Mouse (Mus musculus): ENCODE results near the gene Chd9.

The Chd9 gene

DNA sequence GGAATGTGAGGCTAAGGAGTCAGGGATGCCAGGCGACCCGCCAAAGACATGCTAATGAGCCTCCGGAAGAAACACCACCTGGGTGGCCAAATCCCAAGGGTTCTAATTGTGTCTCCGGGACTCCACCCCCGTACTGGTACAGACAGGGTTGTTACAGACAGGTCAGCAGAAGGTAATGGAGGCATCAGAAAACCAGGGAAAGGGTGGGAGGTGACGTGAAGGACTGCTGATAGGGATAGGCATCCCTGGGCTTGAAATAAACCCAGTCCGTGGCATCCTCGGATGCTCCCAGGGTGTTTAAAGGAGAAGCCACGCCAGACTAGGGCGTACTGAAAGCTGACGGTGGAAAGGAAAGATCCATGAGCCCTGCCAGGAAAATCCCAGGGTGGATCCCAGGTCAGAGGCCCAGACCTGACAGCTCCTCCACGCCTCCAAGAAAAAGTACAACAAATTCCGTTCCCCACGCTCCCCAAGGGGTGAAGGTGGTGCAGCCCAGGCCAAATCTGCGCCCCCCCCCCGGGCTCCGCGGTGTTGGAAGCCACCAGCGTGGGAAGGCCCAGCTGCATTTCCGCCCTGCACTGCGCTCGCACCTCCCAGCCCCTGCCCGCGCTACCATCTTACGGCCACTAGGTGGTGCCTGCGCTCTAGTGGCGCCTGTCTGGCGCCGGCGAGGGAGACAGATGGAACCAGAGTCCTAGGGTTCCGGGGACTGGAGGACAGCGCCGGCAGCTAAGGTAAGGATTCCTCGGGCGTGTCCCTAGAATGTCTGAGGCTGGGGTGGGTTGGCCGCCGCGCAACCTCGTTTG, at the start of gene Chd9:
Gene Chd9 (plus strand): TSS at position 172 of the 806 bp plus-strand sequence.
- DNase-seq = peak; percentile 97

DNA sequence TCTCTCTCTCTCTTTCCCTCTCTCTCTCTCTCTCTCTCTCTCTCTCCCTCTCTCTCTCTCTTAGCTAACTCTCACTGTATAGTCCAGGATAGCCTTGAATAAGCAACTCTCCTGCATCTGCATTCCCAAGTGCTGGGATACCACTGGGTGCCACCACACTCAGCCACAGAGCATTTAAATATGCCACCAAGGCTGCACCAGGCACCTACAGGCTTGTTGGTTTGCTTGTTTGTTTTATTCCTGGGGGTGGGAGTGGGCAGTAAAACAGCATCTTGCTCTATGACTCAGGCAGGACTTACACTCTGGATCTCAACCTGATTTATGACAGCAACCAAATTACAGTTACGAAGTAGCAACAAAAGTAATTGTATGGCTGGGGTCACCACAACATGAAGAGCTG, 36.5 kb upstream of the Chd9 start:
- no peak for DNase-seq

DNA sequence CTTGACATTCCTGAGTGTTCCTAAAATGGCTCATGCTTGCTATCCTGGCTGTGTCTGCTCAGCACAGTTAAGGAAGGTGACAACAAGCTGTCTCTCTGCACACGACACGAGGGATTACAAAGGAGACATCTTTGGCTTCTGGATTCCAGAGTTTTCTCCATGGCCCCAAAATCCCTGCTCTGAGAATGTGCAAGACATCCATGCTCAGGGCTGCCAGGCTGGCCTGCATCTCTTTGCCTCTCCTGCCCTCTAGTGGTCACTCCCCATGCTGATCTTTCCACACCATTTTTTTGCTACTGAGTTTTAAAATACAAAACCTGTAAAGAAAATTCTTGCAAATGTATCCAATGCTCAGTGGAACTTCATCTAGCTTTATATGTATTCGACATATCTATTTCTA, 34.4 kb upstream of the Chd9 start:
- DNase-seq = peak; percentile 68

DNA sequence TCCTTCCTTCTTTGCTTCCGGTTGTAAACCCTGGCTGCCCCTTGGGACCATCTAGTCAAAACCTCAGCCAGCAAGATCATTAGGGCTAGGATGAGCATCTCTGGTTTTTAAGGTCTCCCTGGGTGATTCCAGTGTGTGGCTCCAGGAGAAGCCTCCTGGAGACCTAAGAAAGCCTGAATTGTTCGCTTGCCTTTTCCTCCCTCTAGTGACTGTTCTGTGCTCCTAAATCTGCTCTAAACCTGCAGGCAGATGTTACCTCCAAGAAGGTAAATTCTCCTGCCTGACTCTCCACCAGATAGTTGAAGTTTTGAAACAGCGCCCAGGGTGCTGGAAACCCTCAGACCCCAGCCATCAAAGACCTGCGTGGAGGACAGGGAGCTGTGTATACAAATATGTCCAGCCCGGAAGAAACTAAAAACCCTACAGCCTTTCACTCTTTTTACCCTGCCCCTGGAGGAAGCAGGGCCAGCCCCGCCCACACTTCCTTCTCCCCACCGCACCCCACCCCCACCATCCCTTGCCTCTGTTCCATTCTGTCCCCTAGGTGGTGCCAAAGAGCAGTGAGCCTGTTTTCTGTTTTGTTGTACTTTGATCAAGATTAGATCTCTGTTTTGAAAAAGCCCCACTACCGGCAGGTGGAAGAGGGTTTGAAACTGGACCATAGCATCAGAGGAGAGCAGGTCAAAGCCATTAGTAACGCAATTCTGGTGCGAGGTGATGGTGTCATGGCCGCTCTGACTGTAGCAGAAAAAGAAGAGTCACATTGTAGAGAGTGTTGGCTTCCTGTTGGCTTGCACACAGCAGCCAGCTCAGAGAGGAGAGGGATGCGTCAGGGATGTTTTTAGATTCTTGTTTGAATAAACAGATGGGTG, 32.9 kb upstream of the Chd9 start:
- peak; percentile 31 for DNase-seq

DNA sequence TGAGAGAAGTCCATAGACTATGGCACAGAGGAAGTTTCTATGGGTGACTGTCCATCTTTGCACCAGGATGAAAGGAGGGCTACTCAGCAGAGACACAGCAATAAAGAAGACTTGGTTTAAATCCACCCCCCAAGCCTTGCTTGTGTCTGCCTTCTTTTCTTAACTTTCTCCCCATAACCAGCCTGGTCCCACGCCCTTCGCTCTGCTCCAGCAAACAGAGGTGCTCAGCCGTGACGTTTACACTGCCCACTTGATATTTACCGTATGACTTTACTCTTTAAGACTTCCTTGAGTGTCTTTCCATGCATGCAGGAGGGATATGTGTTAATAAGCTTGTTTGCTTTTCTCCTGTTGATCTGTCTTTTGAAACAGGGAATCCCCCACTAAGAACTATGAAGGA, 28.7 kb upstream of the Chd9 start:
- DNase-seq = no peak

DNA sequence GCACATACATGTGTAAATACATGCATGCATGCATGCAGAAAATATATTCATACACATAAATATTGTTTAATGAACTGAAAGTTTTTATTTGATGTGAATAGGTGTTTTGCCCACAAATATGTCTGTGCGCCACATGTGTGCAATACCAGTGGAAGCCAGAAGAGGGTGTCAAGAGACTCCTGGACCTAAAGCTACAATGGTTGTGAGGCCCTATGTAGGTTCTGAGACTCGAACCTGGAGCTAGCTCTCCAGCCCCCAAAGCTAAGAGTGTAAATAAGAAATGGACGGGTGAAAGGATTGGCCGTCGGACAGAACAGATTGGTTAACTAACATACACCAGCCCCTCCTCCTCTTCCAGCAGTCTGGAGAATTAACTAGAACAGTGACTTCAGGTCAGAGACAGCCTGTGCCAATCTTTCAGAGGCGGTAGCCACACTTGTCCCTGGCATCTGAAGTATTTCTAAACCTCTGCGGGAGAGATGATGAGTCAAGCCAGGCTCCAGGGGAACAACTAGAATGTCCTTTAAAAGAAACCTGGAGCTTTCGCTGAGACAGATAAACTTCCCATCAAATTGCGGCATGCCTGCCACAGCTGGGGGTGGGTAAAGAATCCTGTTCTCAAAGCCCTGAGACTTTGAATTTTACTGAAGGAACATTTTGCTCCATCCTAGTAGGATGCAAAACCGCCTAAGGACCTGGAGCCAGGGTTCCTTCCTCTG, 14.4 kb upstream of the Chd9 start:
- no peak for DNase-seq

DNA sequence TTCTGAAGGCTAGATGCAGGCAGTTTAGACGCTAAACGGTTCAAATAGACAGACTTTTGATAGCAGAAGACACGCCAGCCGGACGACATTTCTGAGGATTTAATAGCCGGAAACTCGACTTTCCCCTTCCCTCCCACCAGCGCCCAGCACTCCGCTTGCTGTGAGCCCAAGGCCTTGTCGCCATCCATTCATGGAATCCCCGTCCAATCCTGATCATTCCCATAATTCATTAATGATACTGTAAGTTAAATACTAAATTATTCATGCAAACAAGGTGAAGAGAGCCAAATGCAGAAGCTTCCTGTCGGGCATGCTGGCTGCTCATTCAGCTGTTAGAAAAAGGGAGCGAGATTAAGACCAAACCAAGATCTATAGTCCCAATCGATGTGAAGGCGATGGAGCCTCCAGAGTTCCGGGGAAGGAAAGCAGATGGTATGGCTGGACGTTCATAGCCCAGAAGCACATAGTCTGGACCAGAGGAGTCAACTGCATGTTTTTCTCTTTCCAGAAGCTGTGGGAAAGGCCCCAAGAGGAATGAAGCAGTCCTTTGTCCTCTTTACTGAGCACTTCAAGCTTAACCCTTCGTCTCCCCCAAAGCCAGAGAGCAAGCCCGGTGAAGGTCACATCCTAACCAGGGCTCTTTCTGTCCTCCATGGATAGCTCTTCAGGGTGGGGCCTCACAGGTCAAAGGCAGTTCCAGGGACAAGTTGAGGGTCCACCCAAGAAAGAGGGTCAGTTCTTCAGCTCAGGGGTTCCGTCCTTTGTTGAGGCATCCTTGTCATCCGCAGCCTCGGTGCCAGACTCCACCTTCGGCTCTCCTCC, 11.9 kb upstream of the Chd9 start:
- no peak for DNase-seq

DNA sequence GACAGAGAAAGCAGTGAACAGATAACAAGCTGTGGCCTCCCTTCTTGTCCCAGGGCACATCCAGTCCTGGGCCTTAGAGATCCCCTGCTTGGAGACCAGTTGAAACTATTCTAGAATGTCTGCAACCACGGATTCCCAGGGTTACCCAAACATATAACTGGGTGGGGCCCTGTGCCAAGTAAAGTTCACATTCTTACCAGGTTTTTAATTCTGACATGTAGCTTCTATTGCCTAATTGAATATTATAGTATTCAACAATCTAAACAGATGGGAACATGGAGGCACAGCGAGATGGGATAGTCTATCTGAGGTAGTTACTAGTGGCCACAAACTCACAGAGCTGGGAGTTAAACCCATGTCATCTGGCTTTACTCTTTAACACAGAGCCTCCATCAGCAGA, 10.9 kb upstream of the Chd9 start, which contains the start of gene Gm19935:
Gene Gm19935 (minus strand): TSS at position 101 of the 400 bp plus-strand sequence.
- no peak for DNase-seq

DNA sequence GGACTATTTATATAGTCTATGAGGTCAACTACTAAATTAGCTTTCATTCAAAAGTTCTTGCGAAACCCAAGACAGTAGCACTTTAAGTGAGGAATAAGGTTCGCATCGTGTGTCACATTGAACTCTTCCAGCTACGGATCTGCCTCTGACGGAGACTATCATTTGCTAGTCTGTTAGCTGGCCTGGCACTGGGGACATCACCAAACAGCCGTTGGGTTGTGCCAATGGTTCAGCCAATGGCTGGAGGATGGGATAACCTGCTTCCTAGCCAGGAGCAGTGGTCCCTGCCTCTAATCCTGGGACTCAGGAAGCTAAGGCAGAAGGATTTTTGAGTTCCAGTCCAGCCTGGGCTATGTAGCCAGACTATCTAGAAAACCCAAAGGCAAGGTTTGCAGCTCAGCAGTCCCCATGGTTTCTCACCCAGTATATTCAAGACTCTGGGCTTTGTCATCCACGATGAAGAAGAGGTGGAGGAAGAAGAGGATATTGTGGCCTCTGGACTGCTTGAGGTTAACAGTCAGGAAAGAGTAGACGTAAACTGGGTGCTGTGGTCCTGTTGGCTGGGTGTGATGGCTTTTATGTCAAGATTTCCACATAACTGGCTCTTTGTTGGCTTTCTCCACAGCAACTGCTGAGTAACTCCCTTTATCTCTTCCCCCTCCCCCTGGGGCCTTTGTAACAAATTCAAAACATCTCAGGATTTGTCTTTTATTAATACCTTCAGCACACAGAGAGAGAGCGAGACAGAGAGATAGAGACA, 8.4 kb upstream of the Chd9 start:
- DNase-seq = no peak

DNA sequence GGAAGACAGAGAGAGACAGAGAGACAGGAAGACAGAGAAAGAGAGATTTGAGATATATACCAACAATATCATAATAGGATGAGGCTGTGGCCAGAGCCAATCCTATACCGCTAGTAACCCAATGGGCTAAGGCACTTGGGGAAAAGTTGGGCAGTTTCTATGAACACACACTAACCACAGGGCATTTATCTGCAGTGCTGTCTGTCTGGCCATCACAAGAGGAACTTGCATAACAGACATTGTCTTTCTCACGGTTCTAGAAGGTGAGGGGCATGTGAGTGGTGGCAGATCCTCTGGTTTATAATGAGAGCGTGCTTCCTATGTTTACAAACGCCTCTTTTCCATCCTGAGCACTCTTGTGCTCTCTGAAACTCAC, 7.8 kb upstream of the Chd9 start:
- no peak for DNase-seq

DNA sequence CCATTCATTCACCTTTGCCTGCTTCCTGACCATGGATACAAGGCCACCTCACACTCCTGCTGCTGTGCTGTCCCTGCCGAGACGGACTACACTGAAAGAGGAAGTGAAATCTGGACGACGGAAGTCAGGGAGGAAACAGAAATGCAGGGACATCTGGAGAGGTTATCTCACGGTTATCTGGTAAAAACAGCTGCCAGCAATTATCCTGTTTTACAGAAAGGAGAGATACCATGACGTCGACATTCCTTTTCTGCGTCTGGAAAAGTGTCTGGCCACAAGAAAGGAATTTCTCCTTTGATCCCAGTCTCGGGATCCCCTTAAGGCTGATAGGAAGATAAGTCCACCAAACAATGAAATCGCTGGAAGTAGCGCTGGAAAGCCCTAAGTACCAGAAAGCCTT, 5.7 kb upstream of the Chd9 start:
- no peak for DNase-seq

DNA sequence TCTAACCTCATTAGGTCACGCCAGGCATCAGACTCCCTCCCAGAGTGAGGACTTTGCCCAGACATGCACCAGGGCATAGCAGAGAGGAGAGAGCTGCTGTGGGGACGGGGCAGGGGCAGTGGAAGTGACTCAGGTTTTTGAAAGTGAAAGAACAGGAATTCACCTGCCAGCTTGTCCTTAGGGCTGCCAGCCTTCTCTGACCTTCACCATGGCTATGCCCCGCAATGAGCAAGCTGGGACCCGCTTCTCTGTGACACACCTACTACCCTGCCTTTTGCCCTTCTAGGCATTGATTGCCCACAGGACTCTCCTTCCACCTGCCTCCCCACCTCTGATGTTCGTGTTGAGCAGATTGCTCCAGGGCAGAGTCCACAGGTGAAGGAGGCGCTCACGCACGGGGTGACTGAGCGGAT, 2.7 kb upstream of the Chd9 start:
- no peak for DNase-seq

DNA sequence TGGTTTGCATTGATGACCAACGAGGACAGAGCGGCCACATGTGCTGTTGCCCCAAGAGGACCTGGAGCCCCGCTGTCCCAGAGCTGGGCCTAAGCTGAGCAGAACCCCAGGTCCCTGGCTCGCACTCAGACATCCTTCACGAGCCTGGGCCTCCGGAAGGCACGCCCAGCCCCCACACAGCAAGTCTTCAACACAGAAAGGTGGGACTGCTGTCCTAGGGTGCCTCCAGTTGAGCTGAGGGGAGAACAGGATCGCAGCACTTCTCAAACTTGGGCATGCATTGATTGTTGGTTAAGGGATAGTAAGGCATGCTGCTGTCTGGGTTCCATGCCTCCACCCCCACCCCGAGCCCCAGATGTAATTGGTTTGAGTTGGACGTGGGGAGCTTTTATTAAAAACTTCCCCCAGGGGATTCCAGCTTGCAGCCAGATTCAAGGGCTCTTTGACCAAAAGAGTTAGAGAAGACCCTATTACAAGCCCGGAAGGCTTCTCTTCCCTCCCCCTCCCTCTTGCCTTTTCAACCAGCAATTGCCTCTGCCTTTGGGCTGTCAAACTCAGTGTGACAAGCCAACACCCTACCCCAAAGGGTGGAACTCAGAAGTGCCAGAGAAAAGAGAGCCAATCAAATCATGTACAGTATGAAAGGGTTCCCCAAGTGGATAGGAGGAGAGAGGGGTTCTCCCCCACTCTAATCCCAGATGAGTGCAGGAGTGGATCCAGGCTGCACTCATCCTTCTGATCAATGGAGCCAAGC, 1.0 kb downstream of the Chd9 start:
- DNase-seq = no peak

DNA sequence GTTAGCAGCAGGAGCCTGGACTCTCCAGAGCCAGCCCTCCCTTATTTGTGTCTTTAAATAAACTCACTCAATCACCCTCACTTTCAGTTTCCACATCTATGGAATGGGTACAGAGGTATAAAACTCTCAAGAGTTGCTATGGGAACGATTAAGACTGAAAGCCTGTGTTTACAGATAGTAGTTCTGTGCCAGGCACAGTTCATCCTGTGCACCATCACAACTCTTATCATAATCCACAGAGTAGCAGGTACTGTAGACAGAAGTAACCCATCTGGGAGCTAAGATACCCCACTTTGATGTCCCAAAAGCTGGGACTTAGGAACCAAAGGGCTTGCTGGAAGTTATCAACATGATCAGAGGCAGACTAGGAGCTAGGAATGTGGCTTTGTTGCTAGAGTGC, 1.7 kb downstream of the Chd9 start:
- no peak for DNase-seq

DNA sequence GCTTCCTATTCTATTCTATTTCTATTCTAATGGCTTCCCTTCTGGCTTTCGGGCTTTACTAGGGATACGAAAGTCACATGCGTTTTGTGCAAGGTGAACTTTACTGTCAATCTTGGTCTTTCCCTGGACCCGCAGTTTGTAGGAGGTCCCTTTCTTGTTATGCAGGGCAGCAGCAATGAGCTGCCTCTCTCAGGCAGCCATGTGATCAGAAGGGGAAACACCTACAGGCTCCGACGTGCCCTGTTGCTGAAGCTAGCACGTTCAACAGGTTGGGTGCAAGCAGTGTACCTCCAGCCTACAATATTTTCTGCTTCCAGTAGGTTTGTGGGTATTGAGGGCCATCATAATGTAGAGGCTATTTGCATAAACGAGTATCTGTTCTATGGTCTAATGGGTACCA, 2.8 kb downstream of the Chd9 start:
- DNase-seq = no peak

DNA sequence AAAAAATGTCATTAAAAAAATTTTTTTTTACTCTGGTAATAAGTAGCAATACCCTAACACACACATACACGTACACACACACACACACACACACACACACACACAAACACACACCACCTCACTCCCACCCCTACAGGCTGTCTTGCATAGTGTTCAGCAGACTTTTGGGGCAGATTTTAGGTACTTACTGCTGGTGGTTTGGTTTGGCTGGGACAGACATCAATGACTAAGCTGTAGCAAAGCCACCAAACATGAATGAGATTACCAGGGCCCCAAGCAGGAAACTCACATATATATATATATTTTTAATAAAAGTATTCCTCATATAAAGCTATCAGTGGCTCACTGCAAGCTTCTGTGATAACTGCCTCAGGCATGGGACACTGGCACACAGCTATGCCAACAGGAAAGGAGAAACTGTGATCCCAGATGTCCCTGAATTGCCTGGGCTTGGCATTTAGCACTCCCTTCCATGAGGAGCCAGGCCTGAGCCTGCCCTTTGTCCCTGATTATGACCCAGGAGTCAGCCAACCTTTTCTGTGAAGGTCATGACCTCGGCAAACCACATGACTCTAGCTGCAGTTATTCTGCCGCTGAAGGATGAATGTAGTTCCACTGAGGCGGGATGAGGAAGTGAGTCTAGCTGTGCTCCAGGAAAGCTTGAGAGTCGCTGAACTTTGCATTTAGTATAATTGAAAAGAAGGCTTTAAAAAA, 4.6 kb downstream of the Chd9 start:
- DNase-seq = no peak

DNA sequence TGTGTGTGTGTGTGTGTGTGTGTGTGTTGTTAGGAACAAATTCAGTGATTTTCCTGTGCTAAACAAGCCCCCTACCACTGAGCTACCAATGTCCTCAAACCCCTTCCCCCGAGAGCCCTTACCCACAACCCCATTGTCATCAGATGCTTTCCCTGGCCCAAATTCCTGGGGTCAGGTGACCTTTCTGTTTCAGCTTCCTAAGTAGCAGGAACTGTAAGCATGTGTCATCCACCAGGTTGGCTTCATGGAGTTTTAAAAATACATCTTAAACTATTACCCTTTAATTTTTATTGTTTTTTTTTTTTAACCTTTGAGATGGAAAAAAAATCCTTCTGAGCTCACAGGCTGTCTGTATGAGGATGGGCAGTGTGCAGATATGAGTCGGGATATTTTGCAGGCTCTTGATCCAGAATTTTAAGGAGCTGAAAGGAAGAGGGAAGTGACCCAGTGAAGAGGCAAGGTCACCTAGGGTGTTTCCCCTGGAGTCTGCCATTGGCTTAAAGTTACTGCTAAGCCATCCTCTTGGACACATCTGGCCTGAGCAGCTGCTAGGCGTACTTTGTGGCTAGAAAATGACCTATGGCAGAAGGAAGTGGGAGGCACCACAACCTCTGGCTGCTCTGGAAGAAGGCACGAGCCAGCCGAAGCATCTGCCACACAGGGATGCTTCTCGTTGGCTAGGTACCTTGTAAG, 5.6 kb downstream of the Chd9 start:
- DNase-seq = no peak

DNA sequence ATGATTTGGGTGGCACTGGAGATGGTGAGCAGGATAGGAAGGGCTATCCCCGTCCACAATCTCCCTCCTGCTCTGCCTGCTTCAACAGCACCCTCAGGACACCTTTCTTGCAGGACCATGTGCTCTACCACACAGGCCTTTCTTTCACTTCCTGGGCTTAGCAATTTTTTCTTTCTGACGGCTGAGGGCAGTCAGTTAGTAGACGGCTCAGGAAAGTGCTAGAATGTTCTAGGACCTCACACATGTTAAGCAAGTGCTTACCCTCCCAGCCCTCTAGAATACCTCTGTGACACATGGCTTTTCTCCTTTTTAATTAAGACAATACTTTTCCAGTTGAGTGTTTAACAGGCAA, 6.1 kb downstream of the Chd9 start:
- no peak for DNase-seq

DNA sequence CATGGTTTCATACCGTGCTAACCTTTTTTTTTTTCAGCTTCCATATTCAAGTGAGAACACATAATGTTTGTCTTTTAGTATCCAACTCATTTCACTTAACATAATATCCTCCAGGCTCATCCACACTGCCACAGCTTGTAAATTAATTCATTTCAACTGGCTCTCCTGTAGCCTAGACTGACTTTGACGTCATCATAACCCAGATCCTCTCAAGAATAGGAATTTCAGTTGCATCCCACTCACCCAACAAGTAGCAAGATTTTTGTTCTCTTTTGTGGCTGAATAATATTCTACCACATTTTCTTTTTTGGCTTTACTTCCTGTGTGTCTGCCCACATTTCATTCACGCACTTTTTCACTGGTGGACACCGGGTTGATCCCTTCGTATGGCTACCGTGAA, 9.3 kb downstream of the Chd9 start:
- DNase-seq = no peak
